Mouse (Mus musculus) embryonic facial prominence, embryonic 11.5 days (tissue): ENCODE results near the gene Nqo1. TPM values are rescaled to one million over a fixed set of nuclear protein-coding genes. Genes with fewer than 3 reads are reported as not detected.
A peak's percentile ranks its signal among the peaks of the same experiment; 100 is the strongest.

Experiments used
- ATAC-seq: fragments of 200-750 bp; cut with Nextera tagmentation; replicated peaks from 2 replicates; pipeline ENCODE4 v1.8.0; 2017; ENCODE audit warnings: low read depth; ENCODE audit not compliant: insufficient number of reproducible peaks, low FRiP score, low TSS enrichment
- DNase-seq: peaks from one replicate; pipeline ENCODE4 v3.0.0-alpha.2; 2015; ENCODE audit warnings: low spot score
- H3K27ac ChIP-seq: fragments of 300-500 bp; sonication (generic); replicated peaks from 2 replicates; pipeline ENCODE4 v1.5.1; 2014; ENCODE audit warnings: mild to moderate bottlenecking, low read depth, low read length, control low read depth
- H3K27me3 ChIP-seq: fragments of 300-500 bp; sonication (generic); 2 replicates; pipeline ENCODE4 v1.6.1; 2014; ENCODE audit warnings: mild to moderate bottlenecking, low read length, moderate library complexity, mixed read lengths; ENCODE audit not compliant: control insufficient read depth, insufficient read depth
- H3K36me3 ChIP-seq: fragments of 300-500 bp; sonication (generic); replicated peaks from 2 replicates; pipeline ENCODE4 v1.6.1; 2014; ENCODE audit warnings: low read depth, mild to moderate bottlenecking, low read length, moderate library complexity, mixed read lengths; ENCODE audit not compliant: control insufficient read depth, insufficient read depth
- H3K4me1 ChIP-seq: fragments of 300-500 bp; sonication (generic); 2 replicates; pipeline ENCODE4 v1.6.1; 2014; ENCODE audit warnings: low read length, mixed read lengths; ENCODE audit not compliant: control insufficient read depth, insufficient read depth
- H3K4me2 ChIP-seq: fragments of 300-500 bp; sonication (generic); 2 replicates; pipeline ENCODE4 v1.6.1; 2014; ENCODE audit warnings: low read depth, mild to moderate bottlenecking, control low read depth, low read length, moderate library complexity
- H3K4me3 ChIP-seq: fragments of 300-500 bp; sonication (generic); 2 replicates; pipeline ENCODE4 v1.5.1; 2014; ENCODE audit warnings: low read depth, low read length, control low read depth
- H3K9ac ChIP-seq: fragments of 300-500 bp; sonication (generic); replicated peaks from 2 replicates; pipeline ENCODE4 v1.6.1; 2014; ENCODE audit warnings: mild to moderate bottlenecking, control low read depth, low read length
- H3K9me3 ChIP-seq: fragments of 300-500 bp; sonication (generic); replicated peaks from 2 replicates; pipeline ENCODE4 v1.6.1; 2016; ENCODE audit warnings: mild to moderate bottlenecking, low read length, inconsistent platforms, mixed read lengths; ENCODE audit not compliant: control insufficient read depth
- WGBS: fragments of 180-500 bp; shearing (Covaris S2); extraction: QIAGEN DNeasy Blood & Tissue Kit; methylation state at CpG from one replicate; pipeline ENCODE4 v1.1.7; 2014; 5-methylcytosine and 5-hydroxymethylcytosine counted together
- polyA plus RNA-seq: library from polyadenylated mRNA; unstranded; fragments of >200 nt; fragmentation: Nextera tagmentation; extraction: Ambion mirVana; gene quantifications from 2 replicates; pipeline ENCODE4 v1.2.1, GENCODE M21; 2014

The Nqo1 gene
- polyA plus RNA-seq, 1 experiment from 2014 or later: 15.0 TPM

- H3K36me3 ChIP-seq: no peaks in the 10 kb centered on the region
- no peak overlapping the region for H3K27ac ChIP-seq
- 93% methylated on average over 3 of the region's 3 CpGs for WGBS
- no peaks in the 10 kb centered on the region for H3K27me3 ChIP-seq
- H3K9ac ChIP-seq: no peak overlapping the region
- no peaks in the 10 kb centered on the region for H3K9me3 ChIP-seq
- no peak overlapping the region for H3K4me2 ChIP-seq
- DNase-seq (no peak), ATAC-seq (no peak)
- no peak overlapping the region for H3K4me3 ChIP-seq
- no peaks in the 10 kb centered on the region for H3K4me1 ChIP-seq
These were observed 37.0 kb upstream of the Nqo1 start for GRCm38 (mm10) chr8:107439880-107440625.

DNA sequence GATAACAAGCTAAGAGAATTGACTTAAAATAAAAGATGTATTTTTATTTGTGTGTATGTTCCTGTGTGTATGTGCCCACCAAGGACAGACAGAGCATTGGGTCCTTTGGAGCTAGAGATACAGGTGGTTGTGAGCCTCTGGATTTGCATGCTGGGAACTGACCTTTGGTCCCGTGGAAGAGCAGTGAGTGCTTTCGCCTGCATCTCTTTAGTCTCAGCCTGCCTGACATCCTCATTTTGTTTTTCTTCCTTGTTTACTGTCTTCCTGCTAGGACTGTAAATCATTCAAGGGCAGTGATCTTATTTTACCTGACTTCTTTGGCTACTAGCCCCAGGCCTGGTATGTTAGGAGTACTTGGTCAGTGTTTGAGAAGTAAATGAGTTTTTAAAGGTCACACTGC, 34.7 kb upstream of the Nqo1 start:
- H3K36me3 ChIP-seq: no peaks in the 10 kb centered on the region
- no peak overlapping the region for H3K9ac ChIP-seq
- H3K9me3 ChIP-seq: no peaks in the 10 kb centered on the region
- no peak for ATAC-seq
- H3K27ac ChIP-seq: no peak overlapping the region
- no peaks in the 10 kb centered on the region for H3K27me3 ChIP-seq
- no peak overlapping the region for H3K4me3 ChIP-seq
- 61% methylated on average over 2 of the region's 2 CpGs for WGBS
- no peaks in the 10 kb centered on the region for H3K4me1 ChIP-seq
- no peak for DNase-seq
- no peak overlapping the region for H3K4me2 ChIP-seq

- no peak for ATAC-seq
- 11% methylated on average over 16 of the region's 16 CpGs for WGBS
- Histone ChIP-seq H3K27me3 (no peaks in the 10 kb centered on the region), H3K9ac (peak overlapping the region; percentile 88), H3K9me3 (no peaks in the 10 kb centered on the region), H3K4me3 (peak overlapping the region; percentile 77), H3K36me3 (no peaks in the 10 kb centered on the region), H3K4me1 (no peaks in the 10 kb centered on the region), H3K4me2 (peak overlapping the region; percentile 56), H3K27ac (peak overlapping the region; percentile 83)
- peak; percentile 17 for DNase-seq
These were observed 33.9 kb upstream of the Nqo1 start for GRCm38 (mm10) chr8:107436841-107437421.

GRCm38 (mm10) chr8:107435962-107436831, 33.2 kb upstream of the Nqo1 start, which contains the start of gene Wwp2:
Gene Wwp2 (plus strand): TSS chr8:107436365.
- Histone ChIP-seq H3K4me2 (peak within 1 kb of the TSS; percentile 56), H3K4me1 (no peaks in the 10 kb centered on the region), H3K9ac (peak within 1 kb of the TSS; percentile 88), H3K27ac (peak within 1 kb of the TSS; percentile 83), H3K36me3 (no peaks in the 10 kb centered on the region), H3K9me3 (no peaks in the 10 kb centered on the region), H3K4me3 (peak within 1 kb of the TSS; percentile 77), H3K27me3 (no peaks in the 10 kb centered on the region)
- under 1% methylated on average over 56 of the region's 81 CpGs for WGBS
- ATAC-seq (peak; percentile 81), DNase-seq (peak; percentile 88)

- WGBS: 27% methylated on average over 11 of the region's 11 CpGs
- DNase-seq: no peak
These were observed 32.5 kb upstream of the Nqo1 start for GRCm38 (mm10) chr8:107435421-107435961.

DNA sequence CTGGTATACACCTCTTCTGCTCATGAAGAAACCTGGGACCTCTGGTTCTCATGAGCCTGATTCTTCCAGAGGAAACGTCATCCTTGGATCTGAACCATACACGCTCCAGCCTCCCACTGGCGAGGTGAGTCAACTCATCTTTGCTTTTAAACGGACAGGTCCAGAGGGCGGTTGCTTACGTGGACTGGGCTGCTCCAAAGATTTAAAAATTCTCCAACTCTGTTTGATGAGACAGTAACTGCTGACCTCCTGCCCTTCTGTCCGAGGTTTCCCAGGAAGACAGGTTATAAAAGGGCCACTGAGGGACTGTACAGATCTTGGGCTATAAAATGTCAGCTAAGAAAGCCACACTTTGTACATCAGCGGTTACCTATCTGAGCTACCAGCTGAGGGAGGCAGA, 27.8 kb upstream of the Nqo1 start:
- no peak overlapping the region for H3K9ac ChIP-seq
- H3K27me3 ChIP-seq: no peaks in the 10 kb centered on the region
- no peaks in the 10 kb centered on the region for H3K9me3 ChIP-seq
- DNase-seq (no peak), ATAC-seq (no peak)
- no peaks in the 10 kb centered on the region for H3K36me3 ChIP-seq
- 88% methylated on average over 8 of the region's 8 CpGs for WGBS
- H3K27ac ChIP-seq: no peak overlapping the region
- no peak overlapping the region for H3K4me2 ChIP-seq
- H3K4me3 ChIP-seq: no peak overlapping the region
- no peaks in the 10 kb centered on the region for H3K4me1 ChIP-seq

More at GRCm38 (mm10) chr8:107435421-107435961, 32.5 kb upstream of the Nqo1 start:
- H3K4me2 ChIP-seq: peak overlapping the region; percentile 56
- H3K9me3 ChIP-seq: no peaks in the 10 kb centered on the region
- ATAC-seq: no peak
- H3K36me3 ChIP-seq: no peaks in the 10 kb centered on the region
- H3K4me1 ChIP-seq: no peaks in the 10 kb centered on the region
- no peak overlapping the region for H3K27ac ChIP-seq
- no peaks in the 10 kb centered on the region for H3K27me3 ChIP-seq
- peak overlapping the region; percentile 77 for H3K4me3 ChIP-seq
- peak overlapping the region; percentile 88 for H3K9ac ChIP-seq

DNA sequence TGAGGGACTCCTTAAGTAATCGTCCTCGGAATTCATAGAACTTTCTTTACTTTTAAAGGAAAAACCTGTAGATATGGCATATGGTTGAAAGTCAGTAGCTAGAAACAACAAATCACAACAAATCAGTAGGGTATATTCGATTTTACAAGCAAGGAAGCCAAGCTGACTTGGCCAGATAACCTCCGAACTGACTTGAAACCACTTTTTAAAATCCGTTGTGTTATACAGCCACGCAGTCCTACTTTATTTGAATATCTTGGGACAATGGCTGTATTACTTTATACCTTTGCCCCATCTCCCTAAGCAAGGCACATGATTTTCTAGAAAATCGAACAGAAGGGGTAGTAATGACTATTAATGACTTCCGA, 22.2 kb upstream of the Nqo1 start:
- ATAC-seq: no peak

More for the DNA sequence above, 22.2 kb upstream of the Nqo1 start:
- H3K27me3 ChIP-seq: no peaks in the 10 kb centered on the region
- no peaks in the 10 kb centered on the region for H3K4me1 ChIP-seq
- H3K4me3 ChIP-seq: no peak overlapping the region; the same call in 1 of the 2 replicates
- no peak overlapping the region for H3K9ac ChIP-seq
- WGBS: 50% methylated on average over 8 of the region's 8 CpGs
- no peaks in the 10 kb centered on the region for H3K36me3 ChIP-seq
- no peak overlapping the region for H3K27ac ChIP-seq
- no peaks in the 10 kb centered on the region for H3K9me3 ChIP-seq
- peak overlapping the region; percentile 74; the same call in 1 of the 2 replicates for H3K4me2 ChIP-seq
- DNase-seq: no peak
